Mouse (Mus musculus): ENCODE data around the gene Adgrl3.

DNA sequence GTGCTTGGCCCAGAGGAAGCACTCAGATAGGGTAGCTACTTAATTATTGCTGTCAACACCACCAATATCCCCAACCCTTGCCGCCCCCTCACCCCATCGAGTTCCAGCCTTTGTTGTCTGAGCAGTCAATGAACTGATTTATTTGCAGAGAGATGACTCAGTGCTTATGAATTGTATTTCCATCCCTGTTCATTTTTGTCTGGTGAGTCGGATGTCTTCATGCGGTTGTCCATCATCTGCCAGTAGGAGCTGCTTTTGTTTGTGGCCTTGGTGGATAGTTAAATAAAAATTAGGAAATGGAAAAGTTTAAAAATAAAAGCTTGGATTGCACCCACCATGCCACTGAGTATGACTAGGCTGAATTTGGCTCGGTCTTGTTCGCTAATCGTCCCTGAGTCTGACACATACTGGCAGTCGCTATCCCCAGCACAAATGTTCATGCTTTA is 344.3 kb downstream of the Adgrl3 start:
- TF ChIP-seq CEBPB (IDR thresholded peaks at IDR 0.05; ENCODE audit: low read depth) (no peak), CTCF (IDR thresholded peaks at IDR 0.05; ENCODE audit: control insufficient read depth, insufficient read depth, insufficient read length) (no peak), USF1 (IDR thresholded peaks at IDR 0.05; ENCODE audit: low read depth) (no peak)
